Mouse (Mus musculus) CD8-positive naive resting alpha-beta T cell, adult 57 days (primary cell): ENCODE results near the gene N4bp2l2. TPM values are rescaled to one million over a fixed set of nuclear protein-coding genes. Genes with fewer than 3 reads are reported as not detected.

Experiments used
- total RNA-seq: library from RNA; stranded (reverse); gene quantifications from one replicate; pipeline ENCODE4 v1.2.4, GENCODE M21; 2023

N4bp2l2 gene
- 148 TPM for total RNA-seq

GRCm38 (mm10) chr5:150666133-150666739 is at the start of gene N4bp2l2:
TSS of gene N4bp2l2 (minus strand) at chr5:150666183.

GRCm38 (mm10) chr5:150673153-150673835 is 7.3 kb upstream of the N4bp2l2 start, which contains the start of gene Pds5b:
TSS of gene Pds5b (plus strand) at chr5:150673739.

GRCm38 (mm10) chr5:150597088-150597487 is 68.9 kb downstream of the N4bp2l2 start, which contains the start of gene N4bp2l1:
TSS of gene N4bp2l1 (minus strand) at chr5:150597188.

Other genes starting within 250 kb of the N4bp2l2 start
- not detected for gene Zar1l, start 148.0 kb downstream of the N4bp2l2 start, total RNA-seq
- 7.4 TPM for gene Brca2, start 143.6 kb downstream of the N4bp2l2 start, total RNA-seq
- 76.2 TPM for gene N4bp2l1, start 69.0 kb downstream of the N4bp2l2 start, total RNA-seq
- gene Pds5b, start 7.6 kb upstream of the N4bp2l2 start, total RNA-seq: 52.5 TPM